Mouse (Mus musculus): Measurements from ENCODE around the gene Gm10203. TPM values are rescaled to one million over a fixed set of nuclear protein-coding genes. Genes with fewer than 3 reads are reported as not detected.

Gene Gm10203
- polyA plus RNA-seq, 1 experiment, result not detected

GRCm38 (mm10) chr6:149173831-149174625 is 44.1 kb downstream of the Gm10203 start:
- peaks cover 77% of the 10 kb centered on the region for H3K36me3 ChIP-seq (replicated peaks; ENCODE audit: low read length)
- H3K9me3 ChIP-seq, result peaks cover 4% of the 10 kb centered on the region
- H3K4me3 ChIP-seq (replicated peaks), result no peak overlapping the region
- TF ChIP-seq GATA1 (IDR thresholded peaks at IDR 0.05; ENCODE audit: borderline replicate concordance, low read length) (no peak), FLI1 (IDR thresholded peaks at IDR 0.05; ENCODE audit: low read length) (no peak)
- no peaks in the 10 kb centered on the region for H3K27me3 ChIP-seq (replicated peaks)
- H3K4me1 ChIP-seq, result peaks cover 29% of the 10 kb centered on the region

DNA sequence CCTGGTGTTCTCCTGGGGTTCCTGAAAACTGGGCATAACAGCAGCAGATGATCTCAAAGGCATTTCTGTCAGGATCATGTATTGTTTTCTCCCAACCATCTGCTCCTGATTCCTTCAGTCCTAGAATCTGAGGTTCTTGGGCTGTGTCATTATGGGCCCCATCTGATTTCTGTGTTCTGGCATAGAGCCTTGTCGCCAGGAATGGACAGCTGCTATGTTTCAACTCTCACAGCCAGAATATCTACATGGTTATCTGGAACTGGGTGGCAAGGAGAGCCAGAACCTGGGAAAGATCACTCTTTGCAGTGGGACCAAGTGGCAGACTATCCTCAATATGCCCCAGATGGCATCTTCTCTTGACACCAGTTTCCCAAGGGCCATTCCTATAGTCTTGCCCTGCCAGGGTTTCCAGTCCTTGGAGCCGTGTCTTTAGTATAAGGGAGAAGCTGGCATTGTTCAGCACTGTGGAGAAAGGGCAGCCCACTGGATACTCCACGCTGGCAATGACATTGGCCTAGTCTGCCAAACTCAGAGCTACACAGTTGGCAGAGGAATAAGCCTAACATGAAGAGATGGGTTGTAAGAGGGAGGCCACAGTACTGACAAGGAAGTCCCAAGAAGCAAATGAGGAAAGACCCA is 45.1 kb downstream of the Gm10203 start:
- Histone ChIP-seq H3K9me3 (peaks cover 4% of the 10 kb centered on the region), H3K27me3 (replicated peaks) (no peaks in the 10 kb centered on the region), H3K36me3 (replicated peaks; ENCODE audit: low read length) (peaks cover 79% of the 10 kb centered on the region), H3K4me1 (peaks cover 37% of the 10 kb centered on the region), H3K4me3 (replicated peaks) (no peak overlapping the region)
- TF ChIP-seq FLI1 (IDR thresholded peaks at IDR 0.05; ENCODE audit: low read length) (no peak), GATA1 (IDR thresholded peaks at IDR 0.05; ENCODE audit: borderline replicate concordance, low read length) (no peak)

DNA sequence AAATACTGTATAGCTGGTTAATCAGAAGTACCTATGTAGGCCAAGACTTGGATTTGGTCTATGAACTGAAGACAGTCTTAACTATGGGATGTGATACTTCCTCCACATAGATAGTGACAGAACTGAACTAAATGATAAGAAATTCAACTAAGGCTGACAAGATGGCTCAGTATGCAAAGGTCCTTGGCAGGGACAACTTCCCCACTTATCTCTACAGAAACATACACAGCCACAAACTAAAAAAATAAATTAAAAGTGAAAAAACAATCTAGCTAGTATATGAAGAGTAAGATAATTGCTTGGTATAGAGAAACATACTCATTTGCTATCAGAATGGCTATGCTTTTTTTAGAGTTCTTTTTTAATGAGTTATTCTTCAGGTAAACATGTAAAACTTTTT is 49.1 kb downstream of the Gm10203 start:
- TF ChIP-seq FLI1 (IDR thresholded peaks at IDR 0.05; ENCODE audit: low read length) (no peak), GATA1 (IDR thresholded peaks at IDR 0.05; ENCODE audit: borderline replicate concordance, low read length) (no peak)
- peaks cover 4% of the 10 kb centered on the region for H3K9me3 ChIP-seq
- no peak overlapping the region for H3K4me3 ChIP-seq (replicated peaks)
- peaks cover 44% of the 10 kb centered on the region for H3K4me1 ChIP-seq
- peaks cover 96% of the 10 kb centered on the region for H3K36me3 ChIP-seq (replicated peaks; ENCODE audit: low read length)
- no peaks in the 10 kb centered on the region for H3K27me3 ChIP-seq (replicated peaks)

Other genes starting within 250 kb of the Gm10203 start
- gene Caprin2, start 233.9 kb upstream of the Gm10203 start, polyA plus RNA-seq (2012; ENCODE audit: insufficient read depth, low replicate concordance), result 0.63 TPM in 1 of 2 replicates, not detected in the other
- gene Sinhcaf, start 183.7 kb upstream of the Gm10203 start, polyA plus RNA-seq (2012; ENCODE audit: insufficient read depth, low replicate concordance), result 5.2 and 13.1 TPM in 2 replicates
- gene Dennd5b, start 28.5 kb upstream of the Gm10203 start, polyA plus RNA-seq (2012; ENCODE audit: insufficient read depth, low replicate concordance), result 0.07 TPM in 1 of 2 replicates, not detected in the other
- gene Etfbkmt, start 9.7 kb downstream of the Gm10203 start, polyA plus RNA-seq (2012; ENCODE audit: insufficient read depth, low replicate concordance), result 0.64 TPM in 1 of 2 replicates, not detected in the other
- gene Amn1, start 58.5 kb downstream of the Gm10203 start, polyA plus RNA-seq (2012; ENCODE audit: insufficient read depth, low replicate concordance), result 1.6 TPM in 1 of 2 replicates, not detected in the other
- 0.39 and 3.8 TPM in 2 replicates for gene Resf1, start 179.2 kb downstream of the Gm10203 start, polyA plus RNA-seq (2012; ENCODE audit: insufficient read depth, low replicate concordance)